Mouse (Mus musculus): ENCODE data around the gene Vrtn.

Gene Vrtn

GRCm38 (mm10) chr12:84640654-84641053, at the start of gene Vrtn:
TSS of gene Vrtn (plus strand) at chr12:84641019.
- DNase-seq (ENCODE audit: low read depth, low spot score) = no peak

DNA sequence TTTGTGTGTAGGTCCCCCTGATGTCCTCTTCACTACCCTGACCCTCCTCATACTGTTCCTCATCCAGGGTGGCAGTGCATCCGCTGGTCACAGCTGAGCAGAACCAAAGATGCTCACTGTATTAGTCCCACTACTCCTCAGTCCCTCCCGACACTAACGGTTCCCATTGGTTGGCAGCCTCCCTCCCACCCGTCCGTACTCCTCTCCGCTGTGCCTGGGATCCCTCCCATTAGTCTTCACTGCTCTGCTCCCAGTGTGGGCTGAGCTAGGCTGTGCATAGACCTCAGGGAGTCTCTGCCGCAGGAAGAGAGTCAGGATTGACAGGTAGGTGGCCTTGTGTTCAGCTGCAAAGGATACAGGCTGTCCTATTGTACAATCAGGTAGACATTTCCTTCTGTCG, 42.5 kb upstream of the Vrtn start:
- DNase-seq (ENCODE audit: low read depth, low spot score) = no peak

GRCm38 (mm10) chr12:84604001-84604400, 36.8 kb upstream of the Vrtn start:
- DNase-seq (ENCODE audit: low read depth, low spot score) = no peak

- DNase-seq (ENCODE audit: low read depth, low spot score) = no peak
These were observed 35.0 kb upstream of the Vrtn start for GRCm38 (mm10) chr12:84605860-84606259.

DNA sequence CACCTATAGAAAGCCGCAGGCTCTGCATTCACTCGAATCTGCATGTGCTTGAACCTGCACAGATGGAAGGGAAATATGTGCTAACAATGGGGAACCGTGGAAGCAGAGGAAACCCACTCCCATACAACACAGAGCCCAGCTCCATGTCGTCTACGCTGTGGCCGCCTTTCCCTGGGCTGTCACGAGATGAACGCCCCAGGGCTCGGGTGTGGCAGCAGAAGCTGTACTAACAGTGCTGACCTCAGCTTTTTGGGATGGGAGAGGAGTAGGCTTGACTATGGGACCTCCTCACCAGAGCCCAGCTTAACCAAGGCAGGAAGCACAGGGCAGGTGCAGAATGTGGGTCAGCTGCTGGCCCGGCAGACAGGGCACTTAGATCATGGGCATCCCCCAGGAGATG, 29.1 kb upstream of the Vrtn start:
- DNase-seq (ENCODE audit: low read depth, low spot score) = no peak

DNA sequence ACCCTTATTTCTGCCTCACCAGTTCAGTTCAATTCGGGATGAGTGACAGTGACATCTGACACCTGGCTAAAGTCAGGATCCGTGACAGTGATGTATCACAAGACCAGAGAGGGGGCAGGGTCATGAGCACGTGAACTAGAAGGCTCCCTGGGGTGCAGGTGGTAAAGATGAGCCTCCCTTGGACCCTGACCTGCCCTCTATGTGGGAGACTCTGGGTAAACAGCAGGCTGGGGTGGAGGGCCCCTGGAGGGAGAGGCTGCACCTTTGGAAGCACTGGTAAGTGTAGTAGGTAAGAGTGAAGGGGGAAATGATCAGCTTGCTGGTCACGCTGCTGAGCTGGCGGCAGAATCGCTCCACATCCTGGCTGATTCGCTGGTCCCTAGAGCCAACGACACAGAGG, 28.3 kb upstream of the Vrtn start:
- DNase-seq (ENCODE audit: low read depth, low spot score) = no peak

- no peak for DNase-seq (ENCODE audit: low read depth, low spot score)
These were observed 26.8 kb upstream of the Vrtn start for GRCm38 (mm10) chr12:84614001-84614400.

- no peak for DNase-seq (ENCODE audit: low read depth, low spot score)
These were observed 26.3 kb upstream of the Vrtn start for GRCm38 (mm10) chr12:84614524-84614923.

- DNase-seq (ENCODE audit: low read depth, low spot score) = peak; percentile 93
These were observed 23.7 kb upstream of the Vrtn start, which contains the start of gene Abcd4 for GRCm38 (mm10) chr12:84616977-84617630. TSS of gene Abcd4 (minus strand) at chr12:84617413.

GRCm38 (mm10) chr12:84617663-84618062, 23.2 kb upstream of the Vrtn start:
- no peak for DNase-seq (ENCODE audit: low read depth, low spot score)

GRCm38 (mm10) chr12:84620975-84621374, 19.8 kb upstream of the Vrtn start:
- peak; percentile 40 for DNase-seq (ENCODE audit: low read depth, low spot score)

DNA sequence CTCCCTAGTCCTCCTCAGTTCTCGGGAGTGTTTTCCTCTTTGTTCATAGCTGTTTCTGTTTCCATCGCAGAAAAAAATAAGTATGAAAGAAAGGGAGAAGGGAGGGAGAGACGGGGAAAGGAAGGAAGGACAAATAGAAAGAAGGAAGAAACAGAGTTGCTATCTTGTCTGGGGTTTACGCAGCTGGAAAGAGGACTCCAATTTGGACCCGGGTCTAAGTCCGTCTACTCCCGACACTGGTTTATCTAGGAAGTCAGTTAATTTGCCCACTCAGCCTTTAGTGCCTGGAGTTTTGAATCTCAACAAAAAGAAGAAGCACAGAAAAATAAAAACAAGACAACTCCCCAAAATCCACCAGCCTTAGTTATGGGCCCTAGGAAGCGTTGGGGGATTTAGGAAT, 16.2 kb upstream of the Vrtn start:
- DNase-seq (ENCODE audit: low read depth, low spot score) = no peak

- no peak for DNase-seq (ENCODE audit: low read depth, low spot score)
These were observed 15.7 kb upstream of the Vrtn start for GRCm38 (mm10) chr12:84625116-84625515.

DNA sequence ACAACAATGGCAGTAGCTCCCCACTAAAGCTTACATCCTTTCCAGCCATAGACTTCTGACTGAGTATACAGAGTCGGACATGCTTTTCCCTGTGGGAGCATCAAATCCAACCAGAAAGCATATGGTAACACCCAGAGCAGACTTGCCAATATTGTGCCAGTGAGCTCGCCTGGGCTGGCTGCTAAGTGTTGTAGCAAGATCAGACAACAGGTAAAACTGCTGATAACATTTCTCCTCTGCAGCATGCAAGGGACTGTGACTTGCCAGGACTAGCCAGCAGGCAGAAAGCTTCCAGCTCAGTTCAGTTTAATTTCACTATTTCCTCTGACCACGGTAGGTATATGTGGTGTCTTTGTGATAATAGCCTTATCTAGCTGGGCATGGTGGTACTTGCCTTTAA, 9.0 kb upstream of the Vrtn start:
- DNase-seq (ENCODE audit: low read depth, low spot score) = no peak

GRCm38 (mm10) chr12:84640253-84640652, 566 bp upstream of the Vrtn start:
- no peak for DNase-seq (ENCODE audit: low read depth, low spot score)

DNA sequence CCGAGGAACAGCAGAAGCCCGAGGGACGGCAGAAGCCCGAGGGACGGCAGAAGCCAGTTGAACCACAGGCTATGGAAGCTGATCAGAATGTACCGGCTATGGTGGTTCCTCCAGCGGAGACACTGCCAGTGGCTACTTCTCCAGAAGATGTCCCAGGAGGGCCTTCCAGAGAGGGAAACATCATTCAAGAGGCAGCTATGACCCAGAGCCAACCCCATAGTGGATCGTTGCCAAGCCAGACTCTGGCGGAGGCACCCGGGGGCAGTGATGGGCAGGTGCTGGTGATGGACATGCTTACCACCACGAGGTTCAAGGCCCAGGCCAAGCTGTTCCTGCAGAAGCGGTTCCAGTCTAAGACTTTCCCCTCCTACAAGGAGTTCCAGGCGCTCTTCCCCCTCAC, 9.4 kb downstream of the Vrtn start:
- DNase-seq (ENCODE audit: low read depth, low spot score) = no peak

- DNase-seq (ENCODE audit: low read depth, low spot score) = peak; percentile 66
These were observed 13.1 kb downstream of the Vrtn start for GRCm38 (mm10) chr12:84653912-84654311.

GRCm38 (mm10) chr12:84670555-84670954, 29.7 kb downstream of the Vrtn start:
- DNase-seq (ENCODE audit: low read depth, low spot score) = peak; percentile 43

DNA sequence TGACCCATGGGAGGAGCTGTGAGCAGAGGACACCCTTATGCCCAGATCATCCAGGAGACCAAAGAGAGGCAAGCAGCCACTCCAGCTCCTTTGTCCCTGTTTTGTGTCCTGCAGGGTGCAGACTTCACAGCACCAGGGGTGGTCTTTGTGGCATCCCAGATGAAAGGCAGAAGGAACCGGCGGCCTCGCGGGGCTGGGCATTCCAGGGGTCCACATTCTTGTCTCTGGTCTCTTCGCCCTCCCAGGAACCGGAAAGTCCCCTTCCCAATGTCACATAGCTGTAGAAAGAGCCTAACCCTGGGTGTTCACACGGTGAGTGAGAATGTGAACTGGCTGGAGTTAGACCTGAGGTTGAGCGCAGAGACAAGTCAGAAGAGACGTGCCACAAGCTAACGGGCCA, 30.8 kb downstream of the Vrtn start:
- no peak for DNase-seq (ENCODE audit: low read depth, low spot score)

- no peak for DNase-seq (ENCODE audit: low read depth, low spot score)
These were observed 34.1 kb downstream of the Vrtn start for GRCm38 (mm10) chr12:84674666-84675526.

DNA sequence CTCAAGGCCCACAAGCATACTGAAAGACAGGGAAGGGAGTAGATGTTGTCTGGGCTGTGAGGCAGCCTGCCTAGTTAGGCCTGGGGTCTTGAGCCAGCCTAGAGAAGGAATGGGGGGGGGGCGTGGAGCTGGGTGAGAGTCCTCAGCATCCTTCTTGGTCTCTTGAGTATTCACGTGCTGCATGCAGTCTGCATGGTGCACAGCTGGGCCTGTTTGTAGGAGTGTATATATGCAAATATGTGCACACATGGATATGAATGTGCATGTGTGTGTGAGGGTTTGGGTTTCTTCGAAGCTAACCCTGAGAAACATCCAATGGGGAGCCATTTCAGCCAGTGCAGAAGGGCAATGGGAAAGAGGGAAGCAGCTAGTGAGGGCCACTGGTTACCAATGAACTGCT, 35.2 kb downstream of the Vrtn start:
- DNase-seq (ENCODE audit: low read depth, low spot score) = no peak

- DNase-seq (ENCODE audit: low read depth, low spot score) = no peak
These were observed 43.8 kb downstream of the Vrtn start for GRCm38 (mm10) chr12:84684569-84684968.

GRCm38 (mm10) chr12:84686176-84686575, 45.4 kb downstream of the Vrtn start:
- no peak for DNase-seq (ENCODE audit: low read depth, low spot score)

Data from mesoderm, embryonic 11.5 days (tissue).